Mouse (Mus musculus): ENCODE data around the gene Ntrk2.

The Ntrk2 gene

DNA sequence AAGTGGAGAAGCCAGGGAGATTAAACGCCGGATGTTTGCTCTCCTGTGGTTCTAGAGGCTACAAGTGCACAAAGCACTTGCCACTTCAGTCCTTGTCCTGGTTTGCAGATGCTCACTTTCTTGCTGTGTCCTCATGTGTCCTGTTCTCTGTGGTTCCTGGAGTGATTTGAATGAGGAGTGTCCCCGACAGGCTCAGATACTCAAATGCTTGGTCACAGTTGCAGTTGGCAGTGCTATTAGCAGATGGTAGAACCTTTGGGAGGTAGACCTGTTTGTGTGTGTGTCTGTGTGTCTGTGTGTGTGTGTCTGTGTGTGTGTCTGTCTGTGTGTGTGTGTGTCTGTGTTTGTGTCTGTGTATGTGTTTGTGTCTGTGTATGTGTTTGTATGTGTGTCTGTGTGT is 160.1 kb downstream of the Ntrk2 start:
- no peak for DNase-seq (ENCODE audit: low spot score)

DNA sequence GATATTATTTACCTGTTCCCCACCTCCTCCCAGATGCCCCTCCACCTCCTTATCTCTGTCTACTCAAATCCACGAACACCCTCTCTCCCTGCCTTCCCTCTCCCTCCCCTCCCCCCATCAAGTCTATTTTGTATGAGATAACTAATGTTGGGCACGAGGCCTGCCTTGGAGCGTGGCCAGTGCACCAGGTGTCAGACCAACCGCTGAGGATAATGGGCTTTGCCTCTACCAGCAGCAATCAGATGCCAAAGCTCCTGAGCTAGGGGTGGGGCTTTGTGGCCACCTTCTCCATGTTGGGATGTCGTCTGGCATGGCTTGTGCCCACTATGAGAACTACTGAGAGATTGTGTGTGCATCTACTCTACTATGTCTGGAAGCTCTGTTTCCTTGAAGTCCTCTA is 161.8 kb downstream of the Ntrk2 start:
- no peak for DNase-seq (ENCODE audit: low spot score)

GRCm38 (mm10) chr13:58971449-58971903 is 165.1 kb downstream of the Ntrk2 start:
- no peak for DNase-seq (ENCODE audit: low spot score)

GRCm38 (mm10) chr13:58972511-58972910 is 166.1 kb downstream of the Ntrk2 start:
- no peak for DNase-seq (ENCODE audit: low spot score)

GRCm38 (mm10) chr13:58996447-58996846 is 190.1 kb downstream of the Ntrk2 start:
- DNase-seq (ENCODE audit: low spot score) = no peak

- DNase-seq (ENCODE audit: low spot score) = no peak
Measured at GRCm38 (mm10) chr13:58997763-58998162, 191.4 kb downstream of the Ntrk2 start.

- DNase-seq (ENCODE audit: low spot score) = no peak
Measured at GRCm38 (mm10) chr13:58999373-59000053, 193.1 kb downstream of the Ntrk2 start.

- DNase-seq (ENCODE audit: low spot score) = no peak
Measured at GRCm38 (mm10) chr13:59002943-59003806, 196.8 kb downstream of the Ntrk2 start.

DNA sequence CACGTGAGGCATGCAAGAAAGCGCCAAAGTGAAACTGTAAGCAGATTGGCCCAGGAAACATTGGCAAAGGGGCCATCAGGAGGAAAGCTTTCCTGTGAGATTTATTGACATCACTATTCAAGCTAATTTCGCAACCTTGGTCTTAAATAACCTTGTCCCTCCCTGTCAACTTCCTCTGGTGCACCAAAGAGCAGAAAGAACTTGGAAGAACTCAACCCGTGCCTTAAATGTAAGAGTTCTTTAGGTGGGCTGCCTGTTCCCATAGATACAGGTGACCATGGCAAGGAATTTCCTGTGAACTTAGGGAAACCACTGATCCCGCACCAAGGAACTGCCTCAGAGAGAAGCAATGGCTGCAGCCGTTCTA is 197.4 kb downstream of the Ntrk2 start:
- DNase-seq (ENCODE audit: low spot score) = no peak

GRCm38 (mm10) chr13:59004579-59004978 is 198.2 kb downstream of the Ntrk2 start:
- no peak for DNase-seq (ENCODE audit: low spot score)

GRCm38 (mm10) chr13:59009855-59010254 is 203.5 kb downstream of the Ntrk2 start:
- no peak for DNase-seq (ENCODE audit: low spot score)

DNA sequence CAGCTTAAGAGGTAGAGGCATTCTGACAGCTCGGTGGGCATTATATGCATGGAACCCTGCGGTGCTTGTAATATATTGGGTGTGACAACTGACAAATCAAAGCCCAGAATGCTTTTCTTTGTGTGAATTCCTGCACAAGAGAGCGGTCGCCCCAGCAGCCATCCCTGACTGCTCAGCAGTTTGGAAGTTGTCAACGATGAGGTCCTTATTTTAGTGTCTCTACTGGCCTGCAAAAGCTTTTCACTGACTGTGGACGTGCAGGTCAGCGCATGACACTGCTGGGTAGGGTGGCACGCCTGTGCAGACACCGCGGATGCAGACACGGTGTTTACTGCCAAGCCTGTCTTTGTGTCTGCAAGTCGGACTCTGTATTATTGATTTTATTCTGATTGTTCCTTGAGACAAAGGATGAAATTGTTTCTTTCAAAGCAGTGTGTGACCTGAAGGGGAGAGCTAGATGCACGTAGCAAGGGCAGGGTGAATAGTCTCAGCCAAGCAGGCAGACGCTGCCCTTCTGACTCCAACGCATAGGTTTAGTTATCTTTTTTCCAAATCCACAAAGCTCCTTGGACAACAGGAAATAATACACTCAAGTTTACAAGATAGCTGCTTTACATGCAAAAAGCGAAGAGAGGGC is 204.6 kb downstream of the Ntrk2 start:
- no peak for DNase-seq (ENCODE audit: low spot score)

- no peak for DNase-seq (ENCODE audit: low spot score)
Measured at GRCm38 (mm10) chr13:59011530-59011903, 205.1 kb downstream of the Ntrk2 start.

DNA sequence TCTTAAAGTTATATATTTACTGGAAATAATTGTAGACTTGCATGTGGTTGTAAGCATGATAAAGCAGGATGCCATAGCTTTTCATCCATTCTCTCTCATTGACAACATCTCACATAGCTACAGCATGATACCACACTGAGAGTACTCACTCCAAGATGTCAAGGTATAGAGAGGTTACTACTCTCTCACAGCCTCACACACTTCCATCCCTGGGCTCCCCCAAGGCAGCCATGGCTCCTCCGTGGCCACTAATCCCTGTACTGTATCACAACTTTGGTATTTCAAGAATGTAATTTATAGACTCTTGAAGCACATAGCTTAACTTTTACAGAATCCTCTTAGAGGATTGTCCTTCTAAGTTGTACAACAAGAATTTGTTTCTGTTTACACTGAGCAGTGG is 209.0 kb downstream of the Ntrk2 start:
- no peak for DNase-seq (ENCODE audit: low spot score)

- DNase-seq (ENCODE audit: low spot score) = no peak
Measured at GRCm38 (mm10) chr13:59017121-59017520, 210.8 kb downstream of the Ntrk2 start.

- no peak for DNase-seq (ENCODE audit: low spot score)
Measured at GRCm38 (mm10) chr13:59022251-59023042, 216.1 kb downstream of the Ntrk2 start.

- DNase-seq (ENCODE audit: low spot score) = no peak
Measured at GRCm38 (mm10) chr13:59025653-59026052, 219.3 kb downstream of the Ntrk2 start.

DNA sequence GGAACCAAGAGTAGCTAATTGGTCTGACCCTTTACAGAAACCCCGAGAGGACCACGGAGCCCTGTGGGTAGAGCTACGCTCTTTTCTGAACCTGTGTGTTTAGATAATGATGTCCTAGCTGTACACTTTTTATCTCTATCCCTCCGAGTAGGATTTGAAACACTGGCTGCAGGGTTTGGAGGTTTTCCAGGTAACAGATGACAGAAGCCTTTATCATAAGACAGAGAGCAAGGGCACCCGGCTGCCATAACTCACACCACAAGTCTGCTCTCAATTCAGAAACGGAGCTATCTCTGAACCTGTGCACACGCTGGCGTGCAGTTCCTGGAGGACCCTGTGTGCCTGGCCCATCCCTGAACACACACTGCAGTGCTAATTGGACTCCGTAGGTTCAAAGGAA is 221.1 kb downstream of the Ntrk2 start:
- DNase-seq (ENCODE audit: low spot score) = no peak

- no peak for DNase-seq (ENCODE audit: low spot score)
Measured at GRCm38 (mm10) chr13:59028546-59028945, 222.2 kb downstream of the Ntrk2 start.

GRCm38 (mm10) chr13:59030574-59030973 is 224.2 kb downstream of the Ntrk2 start:
- no peak for DNase-seq (ENCODE audit: low spot score)

DNA sequence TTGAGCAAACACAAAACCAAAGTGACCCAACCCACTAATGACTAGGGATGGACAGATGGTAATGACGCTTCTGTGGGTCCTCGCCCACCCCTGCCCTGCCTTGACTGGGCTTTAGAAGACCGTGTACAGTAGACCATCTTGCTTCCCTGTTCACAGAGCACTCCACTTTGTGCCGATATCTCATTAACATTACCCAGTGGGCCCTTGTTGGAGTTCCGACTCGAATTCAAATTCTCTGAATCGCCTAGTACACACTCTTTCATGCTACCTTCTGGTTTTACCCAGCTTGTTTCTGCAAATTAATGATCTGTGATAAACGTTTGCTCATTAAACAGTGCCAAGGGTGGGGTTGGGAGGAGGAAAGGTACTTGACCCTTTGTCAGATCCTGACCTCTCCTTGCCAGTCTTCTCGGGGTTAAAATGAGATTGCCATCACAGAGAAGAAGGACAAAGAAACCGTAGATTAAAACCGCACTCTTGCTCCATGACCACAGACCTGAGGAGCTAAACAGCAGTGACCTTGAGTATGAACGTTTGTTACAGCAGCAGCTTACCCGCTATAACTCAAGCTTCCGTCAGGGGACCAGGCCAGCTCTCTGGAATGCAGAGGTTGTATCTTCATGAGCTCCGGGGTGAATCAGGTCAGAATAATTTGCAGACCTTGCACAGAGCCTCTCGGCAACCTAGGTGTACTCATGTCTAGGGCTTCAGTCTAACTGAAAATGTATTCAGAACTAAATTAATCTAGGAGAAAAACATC is 234.0 kb downstream of the Ntrk2 start:
- DNase-seq (ENCODE audit: low spot score) = no peak
